Mouse (Mus musculus) intestine, postnatal 0 days (tissue): ENCODE data around the gene Olfr1240. TPM values are rescaled to one million over a fixed set of nuclear protein-coding genes. Genes with fewer than 3 reads are reported as not detected.

Source experiments
- ATAC-seq: fragments of 200-750 bp; cut with Nextera tagmentation; 2 replicates; pipeline ENCODE4 v1.8.0; 2017; ENCODE audit warnings: mild to moderate bottlenecking, moderate TSS enrichment, moderate library complexity
- H3K27ac ChIP-seq: fragments of 300-500 bp; sonication (generic); 2 replicates; pipeline ENCODE4 v1.5.1; 2014; ENCODE audit warnings: mild to moderate bottlenecking, low read depth, low read length, moderate library complexity
- H3K27me3 ChIP-seq: fragments of 300-500 bp; sonication (generic); replicated peaks from 2 replicates; pipeline ENCODE4 v1.6.1; 2014; ENCODE audit warnings: low read length, mixed read lengths; ENCODE audit not compliant: control insufficient read depth, insufficient read depth
- H3K36me3 ChIP-seq: fragments of 300-500 bp; sonication (generic); 2 replicates; pipeline ENCODE4 v1.6.1; 2014; ENCODE audit warnings: mild to moderate bottlenecking, moderate library complexity; ENCODE audit not compliant: control insufficient read depth, insufficient read depth
- H3K4me1 ChIP-seq: fragments of 300-500 bp; sonication (generic); replicated peaks from 2 replicates; pipeline ENCODE4 v1.6.1; 2014; ENCODE audit warnings: antibody characterized with exemption, low read length, mixed read lengths; ENCODE audit not compliant: control insufficient read depth, insufficient read depth
- H3K4me2 ChIP-seq: fragments of 300-500 bp; sonication (generic); replicated peaks from 2 replicates; pipeline ENCODE4 v1.6.1; 2014; ENCODE audit warnings: low read depth, mild to moderate bottlenecking, moderate library complexity
- H3K4me3 ChIP-seq: fragments of 300-500 bp; sonication (generic); 2 replicates; pipeline ENCODE4 v1.5.1; 2014; ENCODE audit warnings: low read depth, low read length
- H3K9ac ChIP-seq: fragments of 300-500 bp; sonication (generic); 2 replicates; pipeline ENCODE4 v1.6.1; 2014; ENCODE audit warnings: mild to moderate bottlenecking, low read depth, low read length
- H3K9me3 ChIP-seq: fragments of 300-500 bp; sonication (generic); 2 replicates; pipeline ENCODE4 v1.6.1; 2016; ENCODE audit warnings: mixed run types; ENCODE audit not compliant: control insufficient read depth
- CTCF ChIP-seq: sonication (generic); IDR thresholded peaks from 2 replicates; pipeline ENCODE4 v1.5.1; 2016; ENCODE audit warnings: low read depth, mild to moderate bottlenecking, control low read depth, antibody characterized with exemption, moderate library complexity
- WGBS: fragments of 180-500 bp; shearing (Covaris S2); extraction: QIAGEN DNeasy Blood & Tissue Kit; methylation state at CpG from one replicate; pipeline ENCODE4 v1.1.7; 2014; 5-methylcytosine and 5-hydroxymethylcytosine counted together
- polyA plus RNA-seq: library from polyadenylated mRNA; unstranded; fragments of >200 nt; fragmentation: Nextera tagmentation; extraction: Ambion mirVana; gene quantifications from 2 replicates; pipeline ENCODE4 v1.2.1, GENCODE M21; 2015

Gene Olfr1240
- polyA plus RNA-seq: not detected in 2 replicates

DNA sequence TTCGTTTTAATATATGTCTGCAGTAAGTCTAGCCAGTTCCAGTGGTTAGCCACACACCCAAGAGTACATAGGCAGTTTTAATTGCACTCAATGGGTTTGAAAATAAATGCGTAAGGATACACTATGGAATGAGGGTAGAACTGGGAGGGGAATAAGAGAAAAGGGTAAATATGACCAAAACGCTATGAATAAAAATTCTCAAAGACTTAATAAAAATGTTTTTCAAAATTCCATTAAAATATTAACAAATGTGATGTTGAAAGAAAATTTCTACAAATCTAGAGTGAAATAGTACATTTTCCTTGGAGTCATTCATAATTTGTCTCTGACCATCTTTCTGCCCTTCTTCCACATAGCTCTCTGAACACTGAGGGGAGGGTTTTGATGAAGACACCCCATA lies at the start of gene Olfr1240:
Olfr1240 (minus strand) TSS at position 101 of the 400 bp plus-strand sequence.
- no peak within 1 kb of the TSS for H3K9ac ChIP-seq
- WGBS: 88% methylated on average over 3 of the region's 3 CpGs
- no peaks in the 10 kb centered on the region for H3K4me1 ChIP-seq
- H3K27me3 ChIP-seq: no peaks in the 10 kb centered on the region
- H3K36me3 ChIP-seq: no peaks in the 10 kb centered on the region
- H3K4me3 ChIP-seq: no peak within 1 kb of the TSS
- no peak for ATAC-seq
- no peak for TF ChIP-seq CTCF
- H3K4me2 ChIP-seq: no peak within 1 kb of the TSS
- no peaks in the 10 kb centered on the region for H3K9me3 ChIP-seq
- H3K27ac ChIP-seq: no peak within 1 kb of the TSS

DNA sequence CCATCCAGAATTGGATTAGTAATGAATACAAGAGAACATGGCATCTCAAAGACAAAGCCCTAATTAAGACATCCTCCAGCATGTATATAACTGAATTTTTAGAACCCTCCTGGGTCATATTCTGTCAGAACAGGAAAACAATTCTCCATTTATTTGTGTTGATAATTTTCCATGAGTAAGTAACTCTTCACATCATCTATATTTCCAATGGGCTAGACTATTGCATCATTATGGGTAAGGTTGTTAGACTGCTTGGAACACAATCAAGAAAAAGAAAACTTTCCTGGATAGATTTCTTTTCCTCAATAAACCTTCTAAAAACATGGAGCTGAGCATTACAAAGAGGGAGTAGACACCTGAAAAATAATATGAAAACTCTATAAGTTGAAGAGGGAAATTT lies 44.2 kb upstream of the Olfr1240 start, which contains the start of gene Olfr1241:
Olfr1241 (minus strand) TSS at position 101 of the 400 bp plus-strand sequence.
- no peak within 1 kb of the TSS for H3K27ac ChIP-seq
- no peaks in the 10 kb centered on the region for H3K27me3 ChIP-seq

DNA sequence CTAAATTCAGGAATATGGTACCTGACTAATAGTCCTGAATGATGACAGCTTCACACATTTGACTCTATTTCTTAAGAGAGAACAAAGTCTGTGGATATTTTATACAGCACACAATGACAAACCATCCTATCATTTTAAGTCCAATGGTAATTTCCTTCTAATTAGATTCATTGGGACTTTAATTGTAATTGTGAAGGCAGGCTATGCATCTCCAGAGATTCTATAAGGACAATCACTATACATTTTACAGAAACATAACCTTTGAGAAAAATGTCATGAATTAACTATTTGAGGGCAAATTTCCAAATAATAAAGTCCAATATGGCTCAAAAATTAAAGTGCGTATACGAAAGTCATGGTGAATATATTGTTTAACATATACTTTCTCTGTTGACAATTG lies 22.5 kb downstream of the Olfr1240 start, which contains the start of gene Olfr1239:
Olfr1239 (minus strand) TSS at position 101 of the 400 bp plus-strand sequence.
- no peak for TF ChIP-seq CTCF
- no peak within 1 kb of the TSS for H3K4me3 ChIP-seq
- H3K27ac ChIP-seq: no peak within 1 kb of the TSS
- no peak within 1 kb of the TSS for H3K9ac ChIP-seq
- H3K27me3 ChIP-seq: no peaks in the 10 kb centered on the region
- H3K4me1 ChIP-seq: no peaks in the 10 kb centered on the region
- ATAC-seq: no peak
- H3K9me3 ChIP-seq: no peaks in the 10 kb centered on the region
- H3K4me2 ChIP-seq: no peak within 1 kb of the TSS
- 95% methylated on average over 2 of the region's 2 CpGs for WGBS
- no peaks in the 10 kb centered on the region for H3K36me3 ChIP-seq

More for the DNA sequence above, 44.2 kb upstream of the Olfr1240 start, which contains the start of gene Olfr1241:
- H3K9ac ChIP-seq: no peak within 1 kb of the TSS
- no peaks in the 10 kb centered on the region for H3K4me1 ChIP-seq
- no peak for TF ChIP-seq CTCF
- no peaks in the 10 kb centered on the region for H3K36me3 ChIP-seq
- no peak within 1 kb of the TSS for H3K4me2 ChIP-seq
- no peaks in the 10 kb centered on the region for H3K9me3 ChIP-seq
- no peak within 1 kb of the TSS for H3K4me3 ChIP-seq
- ATAC-seq: no peak

DNA sequence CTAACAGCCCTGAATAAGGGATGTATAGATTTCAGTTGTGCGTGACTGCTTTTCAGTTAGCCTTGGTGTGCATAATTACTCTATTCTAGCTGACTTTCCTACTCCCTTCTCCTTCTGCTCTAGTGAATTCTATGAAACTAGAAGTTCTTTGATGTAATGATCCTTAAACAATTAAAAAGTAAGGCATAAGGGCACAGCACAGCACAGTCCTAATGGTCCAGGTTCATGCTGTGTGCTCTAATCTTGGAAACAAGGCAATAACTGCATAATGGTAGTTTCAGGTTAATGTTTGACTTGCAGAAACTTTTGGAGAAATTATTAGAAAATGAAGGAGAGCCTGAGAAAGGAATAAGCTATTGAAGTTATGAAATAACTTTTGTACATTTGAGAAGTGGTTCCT lies 28.2 kb downstream of the Olfr1240 start:
- Histone ChIP-seq H3K36me3 (no peaks in the 10 kb centered on the region), H3K9ac (no peak overlapping the region), H3K4me1 (no peaks in the 10 kb centered on the region), H3K4me3 (no peak overlapping the region), H3K27me3 (no peaks in the 10 kb centered on the region), H3K4me2 (no peak overlapping the region), H3K9me3 (no peaks in the 10 kb centered on the region), H3K27ac (no peak overlapping the region)
- no peak for TF ChIP-seq CTCF
- 60% methylated on average over 1 of the region's 1 CpGs for WGBS
- no peak for ATAC-seq

DNA sequence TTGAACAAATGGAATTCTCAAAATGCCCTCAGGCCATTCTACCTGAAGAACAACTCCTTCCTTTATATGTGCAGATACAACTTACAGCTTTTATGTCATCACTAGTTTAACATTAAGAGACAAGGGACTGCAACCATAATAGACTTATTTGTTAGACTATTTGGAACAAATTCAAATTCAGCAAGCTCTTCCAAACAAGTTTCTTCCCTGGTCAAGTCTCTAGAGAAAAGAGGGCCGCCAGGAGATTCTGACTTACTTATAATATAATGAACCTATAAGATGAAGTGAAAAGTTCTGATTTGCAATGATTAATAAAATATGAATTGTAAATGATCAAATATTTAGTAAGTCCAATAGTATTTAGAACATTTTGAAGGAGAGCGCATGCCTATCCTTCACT lies 33.2 kb downstream of the Olfr1240 start, which contains the start of gene Olfr1238:
Olfr1238 (minus strand) TSS at position 101 of the 400 bp plus-strand sequence.
- Histone ChIP-seq H3K4me2 (no peak within 1 kb of the TSS), H3K4me3 (no peak within 1 kb of the TSS), H3K27me3 (no peaks in the 10 kb centered on the region), H3K36me3 (no peaks in the 10 kb centered on the region), H3K4me1 (no peaks in the 10 kb centered on the region), H3K9me3 (no peaks in the 10 kb centered on the region), H3K27ac (no peak within 1 kb of the TSS), H3K9ac (no peak within 1 kb of the TSS)
- TF ChIP-seq CTCF: no peak
- WGBS: 91% methylated on average over 2 of the region's 2 CpGs
- no peak for ATAC-seq

DNA sequence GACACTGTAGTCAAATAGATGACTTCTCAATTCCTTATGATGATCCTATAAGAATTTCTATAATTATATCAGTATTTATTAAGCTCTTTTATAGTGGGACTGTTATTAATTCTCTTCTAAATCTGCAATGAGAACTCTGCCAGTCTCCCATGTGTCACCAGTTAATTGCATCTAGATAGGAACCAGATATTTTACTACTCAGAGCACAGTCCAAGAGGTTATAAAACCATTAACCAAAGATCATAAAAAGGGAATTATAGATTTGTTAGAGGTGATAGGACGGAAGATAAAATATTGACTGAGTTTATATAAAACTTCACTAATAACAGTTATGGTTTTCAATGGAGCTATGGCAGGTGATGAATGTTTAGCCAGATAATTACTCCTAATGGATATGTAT lies 41.9 kb downstream of the Olfr1240 start:
- H3K36me3 ChIP-seq: no peaks in the 10 kb centered on the region
- no peaks in the 10 kb centered on the region for H3K27me3 ChIP-seq
- no peak for ATAC-seq
- H3K9ac ChIP-seq: no peak overlapping the region
- no peaks in the 10 kb centered on the region for H3K4me1 ChIP-seq
- H3K27ac ChIP-seq: no peak overlapping the region
- no peak for TF ChIP-seq CTCF
- no peaks in the 10 kb centered on the region for H3K9me3 ChIP-seq
- H3K4me2 ChIP-seq: no peak overlapping the region
- no peak overlapping the region for H3K4me3 ChIP-seq
- 38% methylated on average over 1 of the region's 1 CpGs for WGBS

Other genes starting within 250 kb of the Olfr1240 start
- gene Olfr1226, start 243.0 kb downstream of the Olfr1240 start, polyA plus RNA-seq: not detected in 2 replicates
- gene Olfr1228, start 188.9 kb downstream of the Olfr1240 start, polyA plus RNA-seq: not detected in 2 replicates
- not detected in 2 replicates for gene Olfr1229, start 155.0 kb downstream of the Olfr1240 start, polyA plus RNA-seq
- not detected in 2 replicates for gene Olfr1230, start 145.7 kb downstream of the Olfr1240 start, polyA plus RNA-seq
- gene Olfr1231, start 135.9 kb downstream of the Olfr1240 start, polyA plus RNA-seq: not detected in 2 replicates
- not detected in 2 replicates for gene Olfr1232, start 113.3 kb downstream of the Olfr1240 start, polyA plus RNA-seq
- not detected in 2 replicates for gene Olfr1233, start 100.6 kb downstream of the Olfr1240 start, polyA plus RNA-seq
- not detected in 2 replicates for gene Olfr1234, start 78.1 kb downstream of the Olfr1240 start, polyA plus RNA-seq
- not detected in 2 replicates for gene Olfr1238, start 33.3 kb downstream of the Olfr1240 start, polyA plus RNA-seq
- gene Olfr1239, start 22.6 kb downstream of the Olfr1240 start, polyA plus RNA-seq: not detected in 2 replicates
- not detected in 2 replicates for gene Olfr1241, start 44.1 kb upstream of the Olfr1240 start, polyA plus RNA-seq
- not detected in 2 replicates for gene Olfr1242, start 55.3 kb upstream of the Olfr1240 start, polyA plus RNA-seq
- not detected in 2 replicates for gene Olfr1243, start 88.5 kb upstream of the Olfr1240 start, polyA plus RNA-seq
- not detected in 2 replicates for gene Olfr1245, start 135.4 kb upstream of the Olfr1240 start, polyA plus RNA-seq
- gene Olfr1246, start 150.2 kb upstream of the Olfr1240 start, polyA plus RNA-seq: not detected in 2 replicates
- not detected in 2 replicates for gene Olfr1247, start 171.1 kb upstream of the Olfr1240 start, polyA plus RNA-seq
- gene Olfr1248, start 175.2 kb upstream of the Olfr1240 start, polyA plus RNA-seq: not detected in 2 replicates
- not detected in 2 replicates for gene Olfr1249, start 192.0 kb upstream of the Olfr1240 start, polyA plus RNA-seq
- gene Olfr1250, start 218.5 kb upstream of the Olfr1240 start, polyA plus RNA-seq: not detected in 2 replicates
- not detected in 2 replicates for gene Olfr1251, start 228.9 kb upstream of the Olfr1240 start, polyA plus RNA-seq